ENCODE assay signal across 20 mouse cellular contexts in genomic region chr9:83551632-83552031, GRCm38 (mm10).
"Had no signal": no experiment of that assay in that cellular context is flagged by ENCODE, and none has a peak within 500 bp of the region (broad histone marks: within the 10 kb centered on the region; RNA-seq: fewer than 3 reads in every experiment).

No protein-coding gene starts in this region.

- H3K4me3 ChIP-seq: layer of hippocampus, adult 2 months; limb, embryonic 12.5 days; limb, embryonic 15.5 days; midbrain, embryonic 13.5 days; myocyte had no signal

- H3K36me3 ChIP-seq: limb, embryonic 12.5 days; limb, embryonic 15.5 days; midbrain, embryonic 13.5 days had no signal

- H3K9ac ChIP-seq: limb, embryonic 12.5 days; limb, embryonic 15.5 days; liver, embryonic 14.5 days; liver, postnatal 0 days; lung, embryonic 14.5 days; midbrain, embryonic 13.5 days had no signal

- H3K27me3 ChIP-seq: limb, embryonic 15.5 days had no signal

- DNase-seq: kidney, adult 2 months; kidney, postnatal 10 days; kidney, postnatal 36 days; layer of hippocampus, adult 9-11 months; left cerebral cortex, postnatal 4 days; liver, postnatal 0 days; lung, embryonic 14.5 days; right cerebral cortex, postnatal 25 days; spleen, adult 18-20 months; thymus, adult 18-20 months; thymus, postnatal 25 days had no signal

- ATAC-seq: intestine, postnatal 0 days; liver, postnatal 0 days; midbrain, embryonic 13.5 days; midbrain, embryonic 16.5 days had no signal

- H3K27ac ChIP-seq: layer of hippocampus, adult 2 months; limb, embryonic 12.5 days; limb, embryonic 15.5 days; liver, embryonic 14.5 days; midbrain, embryonic 13.5 days had no signal

- H3K9me3 ChIP-seq: limb, embryonic 12.5 days; limb, embryonic 15.5 days; midbrain, embryonic 13.5 days had no signal

- H3K4me2 ChIP-seq: limb, embryonic 12.5 days; limb, embryonic 15.5 days; liver, embryonic 11.5 days; lung, embryonic 14.5 days; midbrain, embryonic 13.5 days had no signal
